Comparison of ENCODE assay signal across 27 mouse cellular contexts in genomic region chr12:98833901-98834300, GRCm38 (mm10).
DNase-seq lines count a peak whose midpoint lies in the region; ATAC-seq and TF ChIP-seq lines count a peak whose summit lies in the region.
"Had no signal": no experiment of that assay in that cellular context is flagged by ENCODE, and none has a peak within 500 bp of the region (broad histone marks: within the 10 kb centered on the region; RNA-seq: fewer than 3 reads in every experiment).

No protein-coding gene starts in this region.

- no peaks in the 10 kb centered on the region for H3K27me3 ChIP-seq in lung, postnatal 0 days (replicated peaks; ENCODE audit: insufficient read depth, low read length)
- H3K27me3 ChIP-seq: CH12.LX; heart, embryonic 13.5 days had no signal

- H3K9ac ChIP-seq in lung, postnatal 0 days (replicated peaks; ENCODE audit: low read depth) = no peak overlapping the region
- H3K9ac ChIP-seq: forebrain, postnatal 0 days; heart, embryonic 13.5 days; hindbrain, embryonic 14.5 days had no signal

- peak; percentile 61 for DNase-seq in kidney, adult 9 months
- DNase-seq in kidney, adult 8-10 months = no peak
- peak; percentile 35 for DNase-seq in lung, postnatal 0 days (ENCODE audit: low spot score)
- no peak for DNase-seq in lung, postnatal 4 days
- peak; percentile 10 for DNase-seq in NIH3T3 (ENCODE audit: low read depth)
- DNase-seq in fat pad, adult 2 months (ENCODE audit: extremely low read depth, low read depth, low spot score) = peak; percentile 42
- DNase-seq in heart, adult 18-20 months = no peak
- DNase-seq: adrenal gland, postnatal 10 days; adrenal gland, postnatal 36 days; B cell, adult 2 months; cerebellum, adult 18-20 months; cerebellum, adult 9-10 months; cerebellum, postnatal 14 days; forebrain, postnatal 0 days; gastrocnemius, adult 2 months; gastrocnemius, postnatal 14 days; heart, adult 2 months; heart, postnatal 14 days; heart, postnatal 4 days had no signal

- H3K4me1 ChIP-seq in lung, postnatal 0 days (ENCODE audit: insufficient read depth, low read depth, low read length) = no peaks in the 10 kb centered on the region; the same call in 1 of the 2 replicates

- TF ChIP-seq CTCF in lung, postnatal 0 days (IDR thresholded peaks at IDR 0.05) = no peak

- H3K4me3 ChIP-seq in lung, postnatal 0 days (ENCODE audit: low read depth, low read length) = no peak overlapping the region
- H3K4me3 ChIP-seq: gastrocnemius, adult 2 months; heart, adult 2 months; heart, embryonic 10.5 days; heart, embryonic 13.5 days had no signal

- no peak for ATAC-seq in lung, postnatal 0 days
- ATAC-seq: activated CD4-positive, CD25-positive, alpha-beta regulatory T cell, adult 4 months; forebrain, embryonic 14.5 days; forebrain, postnatal 0 days; hindbrain, postnatal 0 days had no signal

- peak overlapping the region; percentile 40; the same call in 1 of the 2 replicates for H3K27ac ChIP-seq in lung, postnatal 0 days (ENCODE audit: low read length)
- H3K27ac ChIP-seq: gastrocnemius, adult 2 months; heart, adult 2 months; heart, embryonic 10.5 days; heart, embryonic 13.5 days; hindbrain, embryonic 14.5 days; hindbrain, postnatal 0 days had no signal

- TF ChIP-seq EP300 in lung, postnatal 0 days (IDR thresholded peaks at IDR 0.05) = no peak

- H3K4me2 ChIP-seq in lung, postnatal 0 days (replicated peaks; ENCODE audit: low read depth, low read length) = no peak overlapping the region
- H3K4me2 ChIP-seq: heart, embryonic 13.5 days; hindbrain, embryonic 14.5 days had no signal

- WGBS in lung, postnatal 0 days = 30% methylated on average over 1 of the region's 1 CpGs

- H3K9me3 ChIP-seq in lung, postnatal 0 days (ENCODE audit: low read length) = no peaks in the 10 kb centered on the region
- H3K9me3 ChIP-seq: G1E; heart, embryonic 10.5 days; heart, embryonic 13.5 days had no signal

- H3K36me3 ChIP-seq in lung, postnatal 0 days (ENCODE audit: insufficient read depth, low read length) = no peaks in the 10 kb centered on the region

Comparison
In these comparisons a context has a peak if more than half of its experiments do, and no peak if none do; other contexts are left out.
1. DNase-seq: peak in kidney, adult 9 months (single experiment), lung, postnatal 0 days (single experiment), NIH3T3 (single experiment) and fat pad, adult 2 months (single experiment); none in kidney, adult 8-10 months (0 of 2), lung, postnatal 4 days (0 of 2) and heart, adult 18-20 months (0 of 2).